Mouse (Mus musculus) thymus, adult 2 months (tissue): ENCODE measurements around the gene Adprm.

Source experiments
- CTCF ChIP-seq: fragments of 200-500 bp; IDR thresholded peaks from 2 replicates; pipeline ENCODE4 v1.5.1; 2012; ENCODE audit warnings: mild to moderate bottlenecking, control low read depth, low read length, moderate library complexity, borderline replicate concordance; ENCODE audit not compliant: control insufficient read depth, poor library complexity, insufficient read depth; ENCODE audit errors: extremely low read depth
- POLR2A ChIP-seq: fragments of 200-500 bp; IDR thresholded peaks from 2 replicates; pipeline ENCODE4 v1.6.1; 2012; ENCODE audit warnings: mild to moderate bottlenecking, low read length, control low read depth, moderate library complexity; ENCODE audit not compliant: control insufficient read depth, poor library complexity, insufficient read depth; ENCODE audit errors: extremely low read depth

DNA sequence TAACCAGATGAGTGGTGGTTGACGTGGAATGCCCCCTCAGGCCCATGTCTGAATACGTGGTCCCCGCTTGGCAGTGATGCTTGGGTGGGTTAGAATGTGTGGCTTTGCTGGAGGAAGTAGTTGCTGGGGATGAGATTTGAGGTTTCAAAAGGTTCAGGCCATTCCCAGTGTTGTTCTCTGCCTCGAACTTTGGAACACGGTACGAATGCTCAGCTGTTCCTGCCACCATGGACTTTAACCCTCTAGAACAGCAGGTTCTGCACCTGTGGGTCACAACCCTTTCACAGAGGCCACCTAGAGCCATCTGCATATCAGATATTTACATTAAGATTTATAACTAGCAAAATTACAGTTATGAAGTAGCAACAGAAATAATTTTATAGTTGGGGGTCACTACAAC lies 16.2 kb downstream of the Adprm start:
- no peak for TF ChIP-seq POLR2A
- TF ChIP-seq CTCF, result no peak
